Mouse (Mus musculus): ENCODE results near the gene Dnaaf3. TPM values are rescaled to one million over a fixed set of nuclear protein-coding genes. Genes with fewer than 3 reads are reported as not detected.
A peak's percentile ranks its signal among the peaks of the same experiment; 100 is the strongest.

The Dnaaf3 gene
- polyA plus RNA-seq, 1 experiment from 2014 or later = 0.13 TPM

- Histone ChIP-seq H3K9ac (peak overlapping the region; percentile 14), H3K36me3 (no peaks in the 10 kb centered on the region), H3K9me3 (replicated peaks) (no peaks in the 10 kb centered on the region), H3K27ac (peak overlapping the region; percentile 71), H3K4me3 (replicated peaks) (no peak overlapping the region), H3K4me1 (replicated peaks) (peaks cover 66% of the 10 kb centered on the region), H3K27me3 (no peaks in the 10 kb centered on the region), H3K4me2 (peak overlapping the region; percentile 20)
- 13% methylated on average over 11 of the region's 11 CpGs for WGBS (ENCODE audit: insufficient replicate concordance)
- DNase-seq (no peak), ATAC-seq (ENCODE audit: low read depth) (no peak)
Measured at GRCm38 (mm10) chr7:4504646-4505435, 27.4 kb downstream of the Dnaaf3 start.

GRCm38 (mm10) chr7:4503858-4504257 is 28.4 kb downstream of the Dnaaf3 start:
- ATAC-seq (ENCODE audit: low read depth) (no peak), DNase-seq (no peak)
- no peak overlapping the region for H3K4me3 ChIP-seq (replicated peaks)
- WGBS (ENCODE audit: insufficient replicate concordance) = 57% methylated on average over 5 of the region's 5 CpGs
- peaks cover 4% of the 10 kb centered on the region; the same call in 1 of the 2 replicates for H3K36me3 ChIP-seq
- peak overlapping the region; percentile 71 for H3K27ac ChIP-seq
- H3K4me1 ChIP-seq (replicated peaks) = peaks cover 66% of the 10 kb centered on the region
- no peak overlapping the region for H3K9ac ChIP-seq
- no peak overlapping the region for H3K4me2 ChIP-seq
- no peaks in the 10 kb centered on the region for H3K27me3 ChIP-seq
- no peaks in the 10 kb centered on the region for H3K9me3 ChIP-seq (replicated peaks)

- Histone ChIP-seq H3K4me3 (replicated peaks) (peak overlapping the region; percentile 95; the same call in 1 of the 2 replicates), H3K27me3 (no peaks in the 10 kb centered on the region), H3K4me2 (peak overlapping the region; percentile 87), H3K4me1 (replicated peaks) (peaks cover 67% of the 10 kb centered on the region), H3K9ac (no peak overlapping the region), H3K27ac (peak overlapping the region; percentile 90), H3K36me3 (peaks cover 9% of the 10 kb centered on the region; the same call in 1 of the 2 replicates), H3K9me3 (replicated peaks) (no peaks in the 10 kb centered on the region)
- DNase-seq (no peak), ATAC-seq (ENCODE audit: low read depth) (no peak)
- 69% methylated on average over 4 of the region's 4 CpGs for whole genome bisulfite sequencing (ENCODE audit: insufficient replicate concordance)
Measured at GRCm38 (mm10) chr7:4503100-4503499, 29.2 kb downstream of the Dnaaf3 start.

GRCm38 (mm10) chr7:4502421-4503090 is 29.7 kb downstream of the Dnaaf3 start:
- Histone ChIP-seq H3K27ac (peak overlapping the region; percentile 90), H3K9ac (peak overlapping the region; percentile 98), H3K4me1 (replicated peaks) (peaks cover 70% of the 10 kb centered on the region), H3K4me3 (replicated peaks) (peak overlapping the region; percentile 95), H3K27me3 (no peaks in the 10 kb centered on the region), H3K36me3 (peaks cover 12% of the 10 kb centered on the region; the same call in 1 of the 2 replicates), H3K4me2 (peak overlapping the region; percentile 87), H3K9me3 (replicated peaks) (no peaks in the 10 kb centered on the region)
- ATAC-seq (ENCODE audit: low read depth) (no peak), DNase-seq (peak; percentile 56)
- 7% methylated on average over 14 of the region's 14 CpGs for WGBS (ENCODE audit: insufficient replicate concordance)

- DNase-seq (peak; percentile 91), ATAC-seq (ENCODE audit: low read depth) (peak; percentile 89)
- Histone ChIP-seq H3K4me1 (replicated peaks) (peaks cover 68% of the 10 kb centered on the region), H3K27ac (peak within 1 kb of the TSS; percentile 90), H3K9me3 (replicated peaks) (no peaks in the 10 kb centered on the region), H3K4me2 (peak within 1 kb of the TSS; percentile 87), H3K36me3 (peaks cover 20% of the 10 kb centered on the region), H3K9ac (peak within 1 kb of the TSS; percentile 98), H3K4me3 (replicated peaks) (peak within 1 kb of the TSS; percentile 95), H3K27me3 (no peaks in the 10 kb centered on the region)
- under 1% methylated on average over 50 of the region's 62 CpGs for WGBS (ENCODE audit: insufficient replicate concordance)
Measured at GRCm38 (mm10) chr7:4501558-4502397, 30.5 kb downstream of the Dnaaf3 start, which contains the start of gene Ppp1r12c. Gene Ppp1r12c (minus strand): TSS chr7:4501680.

GRCm38 (mm10) chr7:4500892-4501471 is 31.3 kb downstream of the Dnaaf3 start:
- H3K4me2 ChIP-seq = peak overlapping the region; percentile 87
- peak overlapping the region; percentile 98 for H3K9ac ChIP-seq
- peaks cover 74% of the 10 kb centered on the region for H3K4me1 ChIP-seq (replicated peaks)
- peak overlapping the region; percentile 95 for H3K4me3 ChIP-seq (replicated peaks)
- H3K27ac ChIP-seq = peak overlapping the region; percentile 90
- DNase-seq = peak; percentile 46
- no peaks in the 10 kb centered on the region for H3K27me3 ChIP-seq
- WGBS (ENCODE audit: insufficient replicate concordance) = under 1% methylated on average over 41 of the region's 52 CpGs
- H3K9me3 ChIP-seq (replicated peaks) = no peaks in the 10 kb centered on the region
- ATAC-seq (ENCODE audit: low read depth) = peak; percentile 59
- peaks cover 28% of the 10 kb centered on the region for H3K36me3 ChIP-seq

- no peak for DNase-seq
- peak overlapping the region; percentile 98 for H3K9ac ChIP-seq
- peak overlapping the region; percentile 24 for H3K4me3 ChIP-seq (replicated peaks)
- H3K4me2 ChIP-seq = peak overlapping the region; percentile 87
- peaks cover 46% of the 10 kb centered on the region for H3K36me3 ChIP-seq
- no peaks in the 10 kb centered on the region for H3K9me3 ChIP-seq (replicated peaks)
- H3K27ac ChIP-seq = peak overlapping the region; percentile 23; the same call in 1 of the 2 replicates
- 89% methylated on average over 4 of the region's 4 CpGs for WGBS (ENCODE audit: insufficient replicate concordance)
- H3K27me3 ChIP-seq = no peaks in the 10 kb centered on the region
- H3K4me1 ChIP-seq (replicated peaks) = peaks cover 75% of the 10 kb centered on the region
- no peak for ATAC-seq (ENCODE audit: low read depth)
Measured at GRCm38 (mm10) chr7:4499034-4499433, 33.2 kb downstream of the Dnaaf3 start.

GRCm38 (mm10) chr7:4498251-4498650 is 34.0 kb downstream of the Dnaaf3 start:
- Histone ChIP-seq H3K4me2 (0 out of 2 replicates have a peak overlapping the region, but pooled peaks have one; percentile 87), H3K4me3 (replicated peaks) (no peak overlapping the region), H3K27me3 (no peaks in the 10 kb centered on the region), H3K9ac (no peak overlapping the region), H3K4me1 (replicated peaks) (peaks cover 77% of the 10 kb centered on the region), H3K27ac (no peak overlapping the region), H3K9me3 (replicated peaks) (no peaks in the 10 kb centered on the region), H3K36me3 (peaks cover 53% of the 10 kb centered on the region)
- 44% methylated on average over 9 of the region's 9 CpGs for WGBS (ENCODE audit: insufficient replicate concordance)
- DNase-seq (no peak), ATAC-seq (ENCODE audit: low read depth) (no peak)

GRCm38 (mm10) chr7:4497271-4497903 is 34.9 kb downstream of the Dnaaf3 start:
- H3K27ac ChIP-seq = no peak overlapping the region
- H3K4me2 ChIP-seq = no peak overlapping the region
- ATAC-seq (ENCODE audit: low read depth) (no peak), DNase-seq (no peak)
- no peaks in the 10 kb centered on the region for H3K9me3 ChIP-seq (replicated peaks)
- no peak overlapping the region for H3K4me3 ChIP-seq (replicated peaks)
- H3K36me3 ChIP-seq = peaks cover 62% of the 10 kb centered on the region
- H3K9ac ChIP-seq = no peak overlapping the region
- peaks cover 77% of the 10 kb centered on the region for H3K4me1 ChIP-seq (replicated peaks)
- 86% methylated on average over 9 of the region's 9 CpGs for WGBS (ENCODE audit: insufficient replicate concordance)
- H3K27me3 ChIP-seq = no peaks in the 10 kb centered on the region

- WGBS (ENCODE audit: insufficient replicate concordance) = 79% methylated on average over 3 of the region's 3 CpGs
Measured at GRCm38 (mm10) chr7:4496468-4496867, 35.8 kb downstream of the Dnaaf3 start.

More at GRCm38 (mm10) chr7:4496468-4496867, 35.8 kb downstream of the Dnaaf3 start:
- Histone ChIP-seq H3K9ac (no peak overlapping the region), H3K27ac (no peak overlapping the region), H3K27me3 (no peaks in the 10 kb centered on the region), H3K4me3 (replicated peaks) (no peak overlapping the region), H3K4me2 (no peak overlapping the region), H3K9me3 (replicated peaks) (no peaks in the 10 kb centered on the region), H3K4me1 (replicated peaks) (peaks cover 85% of the 10 kb centered on the region), H3K36me3 (peaks cover 70% of the 10 kb centered on the region)
- no peak for ATAC-seq (ENCODE audit: low read depth)
- no peak for DNase-seq

Data from liver, embryonic 13.5 days (tissue).